Mouse (Mus musculus) hindbrain, embryonic 14.5 days (tissue): ENCODE results near the gene Glb1. TPM values are rescaled to one million over a fixed set of nuclear protein-coding genes. Genes with fewer than 3 reads are reported as not detected.
"Not testable (repeated sequence)": the region's sequence is repeated elsewhere in the genome, so short reads cannot be mapped to it uniquely, and the experiment has no call there.

Experiments used
- ATAC-seq: fragments of 200-750 bp; cut with Nextera tagmentation; 2 replicates; pipeline ENCODE4 v1.8.0; 2017; ENCODE audit warnings: moderate number of reproducible peaks, mild to moderate bottlenecking, moderate TSS enrichment, moderate library complexity; ENCODE audit not compliant: low FRiP score
- DNase-seq: peaks from one replicate; pipeline ENCODE4 v3.0.0-alpha.2; 2015; ENCODE audit warnings: low spot score
- H3K27ac ChIP-seq: fragments of 300-500 bp; sonication (generic); 2 replicates; pipeline ENCODE4 v1.5.1; 2014; ENCODE audit warnings: mild to moderate bottlenecking, moderate library complexity
- H3K27me3 ChIP-seq: fragments of 300-500 bp; sonication (generic); 2 replicates; pipeline ENCODE4 v1.6.1; 2014; ENCODE audit warnings: mild to moderate bottlenecking, low read length, mixed read lengths; ENCODE audit not compliant: control insufficient read depth, insufficient read depth
- H3K36me3 ChIP-seq: fragments of 300-500 bp; sonication (generic); replicated peaks from 2 replicates; pipeline ENCODE4 v1.6.1; 2014; ENCODE audit not compliant: control insufficient read depth, insufficient read depth
- H3K4me1 ChIP-seq: fragments of 300-500 bp; sonication (generic); replicated peaks from 2 replicates; pipeline ENCODE4 v1.6.1; 2014; ENCODE audit warnings: antibody characterized with exemption, low read length, mixed read lengths; ENCODE audit not compliant: control insufficient read depth, insufficient read depth
- H3K4me2 ChIP-seq: fragments of 300-500 bp; sonication (generic); replicated peaks from 2 replicates; pipeline ENCODE4 v1.6.1; 2014; ENCODE audit warnings: mild to moderate bottlenecking, moderate library complexity
- H3K4me3 ChIP-seq: fragments of 300-500 bp; sonication (generic); replicated peaks from 2 replicates; pipeline ENCODE4 v1.5.1; 2014; ENCODE audit warnings: mild to moderate bottlenecking, low read length
- H3K9ac ChIP-seq: fragments of 300-500 bp; sonication (generic); 2 replicates; pipeline ENCODE4 v1.6.1; 2014
- H3K9me3 ChIP-seq: fragments of 300-500 bp; sonication (generic); 2 replicates; pipeline ENCODE4 v1.6.1; 2016; ENCODE audit warnings: low read length; ENCODE audit not compliant: control insufficient read depth
- WGBS: fragments of 180-500 bp; shearing (Covaris S2); extraction: QIAGEN DNeasy Blood & Tissue Kit; methylation state at CpG from one replicate; pipeline ENCODE4 v1.1.7; 2014; 5-methylcytosine and 5-hydroxymethylcytosine counted together
- polyA plus RNA-seq: library from polyadenylated mRNA; unstranded; fragments of >200 nt; fragmentation: Nextera tagmentation; extraction: Ambion mirVana; gene quantifications from 2 replicates; pipeline ENCODE4 v1.2.1, GENCODE M21; 2014

The Glb1 gene
- polyA plus RNA-seq, 1 experiment from 2014 or later, result 36.2 TPM

DNA sequence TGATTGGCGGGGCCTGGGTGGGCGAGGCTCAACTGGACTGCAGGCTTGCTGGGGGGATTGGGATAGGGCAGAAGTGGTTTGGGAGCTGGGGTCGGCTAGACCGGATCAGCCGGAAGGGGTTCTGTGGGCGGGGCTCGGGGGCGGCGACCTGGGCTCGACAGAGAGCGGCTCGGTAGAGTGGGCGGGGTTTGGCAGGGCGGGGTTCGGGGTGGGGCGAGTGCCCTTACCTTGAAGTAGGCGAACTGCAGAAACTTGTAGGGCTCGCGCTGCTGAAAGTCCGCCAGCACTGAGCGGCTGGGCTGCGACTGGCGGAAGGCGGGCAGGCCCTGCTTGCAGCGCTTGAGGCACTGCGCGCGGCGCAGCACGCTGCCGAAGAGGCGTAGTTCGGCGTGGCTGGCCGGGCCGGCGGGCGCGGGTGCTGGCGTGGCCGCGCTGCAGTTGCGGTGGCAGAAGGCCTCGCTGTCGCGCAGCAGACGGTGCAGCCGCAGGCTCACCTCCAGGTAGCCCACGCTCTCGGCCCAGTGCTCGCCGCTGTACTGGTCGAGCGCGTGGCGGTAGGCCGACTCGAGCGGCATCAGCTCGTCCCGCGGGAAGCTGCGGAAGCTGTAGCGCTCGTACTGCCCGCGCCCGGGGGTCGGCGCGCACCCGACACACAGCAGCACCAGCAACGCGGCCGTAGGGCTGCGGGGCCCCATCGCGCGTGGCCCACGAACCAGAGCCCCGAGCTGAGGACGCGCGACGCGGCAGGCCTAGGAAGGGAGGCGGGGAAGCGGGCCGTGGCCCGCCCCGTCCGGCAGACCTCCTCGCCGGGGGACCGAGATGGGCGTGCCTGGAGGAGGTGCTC is 10.7 kb upstream of the Glb1 start, which contains the start of gene Crtap:
TSS of gene Crtap (minus strand) at position 771 of the 844 bp plus-strand sequence.
- Histone ChIP-seq H3K4me1 (no peaks in the 10 kb centered on the region), H3K27ac (peak within 1 kb of the TSS; percentile 57; the same call in 1 of the 2 replicates), H3K27me3 (0 out of 2 replicates have a peak, but pooled peaks cover 4% of the 10 kb centered on the region), H3K9ac (peak within 1 kb of the TSS; percentile 82), H3K4me3 (peak within 1 kb of the TSS; percentile 70), H3K36me3 (no peaks in the 10 kb centered on the region), H3K9me3 (no peaks in the 10 kb centered on the region), H3K4me2 (peak within 1 kb of the TSS; percentile 90)
- DNase-seq, result peak; percentile 52
- ATAC-seq, result peak; percentile 77
- WGBS, result 1% methylated on average over 96 of the region's 96 CpGs

DNA sequence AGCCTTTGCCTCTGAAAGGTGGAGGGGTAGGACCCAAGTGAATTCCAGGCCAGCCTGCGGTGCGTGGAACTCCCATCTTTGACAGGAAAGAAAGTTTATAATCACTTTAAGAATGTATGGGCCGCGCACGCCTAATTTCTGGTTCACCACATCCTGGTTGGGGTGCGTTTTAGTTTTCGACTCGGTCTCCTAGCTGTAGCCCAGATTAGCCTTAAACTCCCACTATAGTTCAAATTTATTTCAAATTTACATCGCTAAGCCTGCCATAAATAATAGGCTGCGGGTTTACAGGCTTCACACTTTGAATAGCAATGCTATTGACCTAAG is 10.2 kb upstream of the Glb1 start:
- H3K9me3 ChIP-seq, result no peaks in the 10 kb centered on the region
- 4% methylated on average over 10 of the region's 10 CpGs for WGBS
- DNase-seq (no peak), ATAC-seq (no peak)
- H3K4me2 ChIP-seq, result peak overlapping the region; percentile 90
- H3K27me3 ChIP-seq, result 0 out of 2 replicates have a peak, but pooled peaks cover 4% of the 10 kb centered on the region
- no peaks in the 10 kb centered on the region for H3K36me3 ChIP-seq
- peak overlapping the region; percentile 82 for H3K9ac ChIP-seq
- no peaks in the 10 kb centered on the region for H3K4me1 ChIP-seq
- H3K4me3 ChIP-seq, result peak overlapping the region; percentile 70
- no peak overlapping the region for H3K27ac ChIP-seq

DNA sequence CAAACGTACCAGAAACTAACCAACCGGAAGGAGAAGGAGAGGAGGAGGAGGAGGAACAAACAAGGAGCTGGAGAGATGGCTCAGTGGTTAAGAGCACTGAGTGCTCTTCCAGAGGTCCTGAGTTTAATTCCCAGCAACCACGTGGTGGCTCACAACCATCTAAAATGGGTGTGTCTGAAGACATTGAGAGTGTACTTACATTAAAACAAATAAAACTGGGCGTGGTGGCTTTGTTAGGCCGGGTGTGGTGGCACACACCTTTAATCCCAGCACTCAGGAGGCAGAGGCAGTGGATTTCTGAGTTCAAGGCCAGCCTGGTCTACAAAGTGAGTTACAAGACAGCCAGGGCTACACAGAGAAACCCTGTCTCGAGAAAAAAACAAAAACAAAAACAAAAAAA is 6.7 kb upstream of the Glb1 start:
- not testable (repeated sequence) for H3K27ac ChIP-seq, H3K4me2 ChIP-seq, H3K9ac ChIP-seq, H3K27me3 ChIP-seq, H3K4me3 ChIP-seq, ATAC-seq, H3K9me3 ChIP-seq, H3K4me1 ChIP-seq, H3K36me3 ChIP-seq, DNase-seq
- WGBS, result 69% methylated on average over 6 of the region's 6 CpGs

DNA sequence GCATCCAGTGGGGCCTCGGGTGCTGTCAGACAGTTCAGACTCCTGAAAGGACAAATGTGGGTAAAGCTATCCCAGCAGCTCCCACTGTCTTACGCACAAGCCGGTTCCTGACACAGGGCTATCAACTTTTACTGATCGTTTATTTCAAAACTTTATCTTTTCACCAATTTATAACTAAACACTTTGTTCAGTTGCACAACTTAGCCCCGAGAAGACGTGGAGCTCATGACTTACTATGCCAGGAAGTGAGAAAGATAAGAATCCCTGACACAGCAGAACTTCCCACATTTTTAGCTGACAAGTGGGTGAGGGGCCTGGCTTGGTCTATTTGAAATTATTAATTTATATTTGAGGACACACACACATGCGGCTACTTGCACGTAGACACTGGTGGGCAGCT is 6.2 kb upstream of the Glb1 start:
- WGBS, result 89% methylated on average over 8 of the region's 8 CpGs
- no peak for DNase-seq
- no peaks in the 10 kb centered on the region for H3K4me1 ChIP-seq
- no peak overlapping the region for H3K9ac ChIP-seq
- no peak for ATAC-seq
- H3K4me2 ChIP-seq, result no peak overlapping the region
- no peak overlapping the region for H3K27ac ChIP-seq
- H3K9me3 ChIP-seq, result no peaks in the 10 kb centered on the region
- 0 out of 2 replicates have a peak, but pooled peaks cover 4% of the 10 kb centered on the region for H3K27me3 ChIP-seq
- H3K36me3 ChIP-seq, result no peaks in the 10 kb centered on the region
- H3K4me3 ChIP-seq, result no peak overlapping the region

DNA sequence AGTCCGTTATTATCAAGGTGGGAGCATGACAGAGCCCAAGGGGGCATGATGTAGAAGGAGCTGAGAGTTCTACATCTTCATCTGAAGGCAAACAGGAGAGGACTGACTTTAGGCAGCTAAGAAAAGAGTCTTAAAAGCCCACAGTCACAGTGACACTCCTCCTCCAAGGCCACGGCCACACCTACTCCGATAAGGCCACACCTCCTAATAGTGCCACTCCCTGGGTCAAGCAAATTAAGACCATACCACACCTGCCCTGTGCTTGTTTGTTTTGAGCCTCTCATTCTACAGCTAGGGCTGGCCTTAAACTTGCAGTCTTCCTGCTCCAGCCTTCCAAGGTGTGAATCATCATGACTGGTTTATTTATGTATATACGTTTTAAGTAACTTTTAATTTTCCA is 5.6 kb upstream of the Glb1 start:
- no peak for ATAC-seq

DNA sequence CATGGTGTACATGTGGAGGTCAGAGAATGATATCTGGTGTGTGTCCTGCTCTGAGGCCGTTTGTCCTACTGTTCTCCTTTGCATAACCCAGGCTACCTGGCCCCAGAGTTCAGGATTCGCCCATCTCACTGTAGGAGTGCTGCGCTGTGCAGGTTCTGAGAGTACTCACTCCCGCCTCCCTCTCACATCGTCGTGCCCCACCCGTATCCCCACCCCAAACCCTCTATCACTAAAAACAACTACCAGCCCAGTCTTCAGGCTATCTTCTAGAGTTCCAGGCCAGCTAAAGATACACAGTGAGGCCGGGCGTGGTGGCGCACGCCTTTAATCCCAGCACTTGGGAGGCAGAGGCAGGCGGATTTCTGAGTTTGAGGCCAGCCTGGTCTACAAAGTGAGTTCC is 1.2 kb upstream of the Glb1 start:
- Histone ChIP-seq H3K4me3 (no peak overlapping the region), H3K27me3 (no peaks in the 10 kb centered on the region), H3K27ac (no peak overlapping the region), H3K9ac (no peak overlapping the region), H3K9me3 (no peaks in the 10 kb centered on the region), H3K4me1 (peaks cover 12% of the 10 kb centered on the region; the same call in 1 of the 2 replicates), H3K36me3 (0 out of 2 replicates have a peak, but pooled peaks cover 4% of the 10 kb centered on the region), H3K4me2 (no peak overlapping the region)
- 93% methylated on average over 12 of the region's 12 CpGs for WGBS
- no peak for DNase-seq
- ATAC-seq, result no peak

More for the DNA sequence above, 5.6 kb upstream of the Glb1 start:
- Histone ChIP-seq H3K27ac (no peak overlapping the region), H3K36me3 (no peaks in the 10 kb centered on the region), H3K27me3 (0 out of 2 replicates have a peak, but pooled peaks cover 4% of the 10 kb centered on the region), H3K9ac (no peak overlapping the region), H3K4me3 (no peak overlapping the region), H3K4me2 (no peak overlapping the region), H3K4me1 (0 out of 2 replicates have a peak, but pooled peaks cover under 1% of the 10 kb centered on the region), H3K9me3 (no peaks in the 10 kb centered on the region)
- no peak for DNase-seq
- WGBS, result 91% methylated on average over 4 of the region's 4 CpGs

DNA sequence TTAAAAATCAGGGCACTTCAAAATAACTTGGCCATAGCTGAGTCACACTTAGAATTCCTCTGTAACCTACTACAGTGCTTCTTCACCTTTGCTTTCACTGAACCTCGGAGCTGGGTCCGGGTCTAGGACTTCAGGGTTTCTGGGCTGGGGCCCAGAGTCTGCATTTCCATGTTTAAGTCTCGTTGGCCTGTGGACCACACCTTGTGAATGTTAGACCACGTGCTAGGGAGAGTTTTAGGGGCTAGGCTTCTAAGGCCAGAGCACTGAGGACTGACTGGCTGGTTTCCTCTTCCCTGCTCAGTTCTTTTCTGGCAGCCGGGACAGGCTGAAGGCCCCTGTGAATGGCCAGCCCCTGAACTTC is 308 bp upstream of the Glb1 start:
- H3K9me3 ChIP-seq, result no peaks in the 10 kb centered on the region
- peak overlapping the region; percentile 74 for H3K4me2 ChIP-seq
- H3K27ac ChIP-seq, result peak overlapping the region; percentile 84
- H3K36me3 ChIP-seq, result peaks cover 13% of the 10 kb centered on the region
- peaks cover 12% of the 10 kb centered on the region; the same call in 1 of the 2 replicates for H3K4me1 ChIP-seq
- peak overlapping the region; percentile 73 for H3K4me3 ChIP-seq
- WGBS, result 30% methylated on average over 5 of the region's 5 CpGs
- no peaks in the 10 kb centered on the region for H3K27me3 ChIP-seq
- DNase-seq (no peak), ATAC-seq (no peak)
- H3K9ac ChIP-seq, result peak overlapping the region; percentile 75

DNA sequence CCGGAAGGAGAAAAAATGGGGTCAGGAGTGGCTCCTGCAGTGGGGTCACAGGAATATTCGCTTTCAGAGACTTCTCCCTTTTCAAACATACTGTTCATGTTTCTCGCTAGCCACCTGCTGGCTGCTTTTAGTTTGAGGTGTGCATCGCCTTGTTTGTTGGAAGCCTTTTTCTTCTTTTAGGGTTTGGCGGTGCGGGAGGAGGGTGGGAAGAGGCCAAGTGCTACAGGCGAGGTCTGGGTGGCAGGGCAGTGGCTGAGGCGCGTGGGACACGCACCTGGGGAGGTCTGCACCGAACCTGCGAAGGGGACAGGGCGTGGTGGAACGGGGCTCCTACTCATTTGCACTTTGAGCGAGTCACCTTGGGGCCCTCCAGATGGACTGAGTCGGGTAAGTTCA is 807 bp downstream of the Glb1 start:
- H3K27me3 ChIP-seq, result no peaks in the 10 kb centered on the region
- peaks cover 17% of the 10 kb centered on the region for H3K36me3 ChIP-seq
- peak overlapping the region; percentile 75 for H3K9ac ChIP-seq
- peak overlapping the region; percentile 73 for H3K4me3 ChIP-seq
- DNase-seq (peak; percentile 54), ATAC-seq (no peak)
- WGBS, result 5% methylated on average over 16 of the region's 16 CpGs
- peak overlapping the region; percentile 84 for H3K27ac ChIP-seq
- no peaks in the 10 kb centered on the region for H3K9me3 ChIP-seq
- H3K4me2 ChIP-seq, result peak overlapping the region; percentile 74
- H3K4me1 ChIP-seq, result peaks cover 12% of the 10 kb centered on the region; the same call in 1 of the 2 replicates

DNA sequence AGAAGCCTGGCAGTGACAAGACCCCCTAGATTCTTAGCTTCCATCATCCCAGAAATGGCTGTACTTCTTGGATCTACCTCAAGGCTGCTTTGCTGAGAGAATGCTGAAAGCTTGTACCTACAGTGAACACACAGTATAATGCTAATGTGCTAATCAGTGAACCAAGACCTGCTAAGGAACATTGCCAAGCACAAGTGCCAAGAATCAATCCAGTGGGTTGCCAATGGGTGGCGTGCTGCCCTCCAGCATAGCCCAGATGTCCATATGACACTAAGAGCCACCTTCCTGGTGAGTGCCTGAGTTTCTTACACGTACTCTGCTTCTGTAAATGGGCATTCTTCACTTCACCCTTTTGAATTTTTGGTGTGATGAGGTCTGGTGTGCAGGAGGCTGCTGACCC is 6.8 kb downstream of the Glb1 start:
- ATAC-seq, result no peak

More for the DNA sequence above, 6.8 kb downstream of the Glb1 start:
- Histone ChIP-seq H3K27ac (no peak overlapping the region), H3K36me3 (peaks cover 35% of the 10 kb centered on the region), H3K4me3 (no peak overlapping the region), H3K4me1 (no peaks in the 10 kb centered on the region), H3K4me2 (no peak overlapping the region), H3K9me3 (0 out of 2 replicates have a peak, but pooled peaks cover 4% of the 10 kb centered on the region), H3K9ac (no peak overlapping the region), H3K27me3 (no peaks in the 10 kb centered on the region)
- whole genome bisulfite sequencing, result 83% methylated on average over 2 of the region's 2 CpGs
- DNase-seq, result no peak
